Mouse (Mus musculus) embryonic facial prominence, embryonic 11.5 days (tissue): ENCODE measurements around the gene Adamts18. TPM values are rescaled to one million over a fixed set of nuclear protein-coding genes. Genes with fewer than 3 reads are reported as not detected.

Experiments used
- ATAC-seq: fragments of 200-750 bp; cut with Nextera tagmentation; replicated peaks from 2 replicates; pipeline ENCODE4 v1.8.0; 2017; ENCODE audit warnings: low read depth; ENCODE audit not compliant: insufficient number of reproducible peaks, low FRiP score, low TSS enrichment
- DNase-seq: peaks from one replicate; pipeline ENCODE4 v3.0.0-alpha.2; 2015; ENCODE audit warnings: low spot score
- H3K27ac ChIP-seq: fragments of 300-500 bp; sonication (generic); replicated peaks from 2 replicates; pipeline ENCODE4 v1.5.1; 2014; ENCODE audit warnings: mild to moderate bottlenecking, low read depth, low read length, control low read depth
- H3K27me3 ChIP-seq: fragments of 300-500 bp; sonication (generic); 2 replicates; pipeline ENCODE4 v1.6.1; 2014; ENCODE audit warnings: mild to moderate bottlenecking, low read length, moderate library complexity, mixed read lengths; ENCODE audit not compliant: control insufficient read depth, insufficient read depth
- H3K36me3 ChIP-seq: fragments of 300-500 bp; sonication (generic); replicated peaks from 2 replicates; pipeline ENCODE4 v1.6.1; 2014; ENCODE audit warnings: low read depth, mild to moderate bottlenecking, low read length, moderate library complexity, mixed read lengths; ENCODE audit not compliant: control insufficient read depth, insufficient read depth
- H3K4me1 ChIP-seq: fragments of 300-500 bp; sonication (generic); 2 replicates; pipeline ENCODE4 v1.6.1; 2014; ENCODE audit warnings: low read length, mixed read lengths; ENCODE audit not compliant: control insufficient read depth, insufficient read depth
- H3K4me2 ChIP-seq: fragments of 300-500 bp; sonication (generic); 2 replicates; pipeline ENCODE4 v1.6.1; 2014; ENCODE audit warnings: low read depth, mild to moderate bottlenecking, control low read depth, low read length, moderate library complexity
- H3K4me3 ChIP-seq: fragments of 300-500 bp; sonication (generic); 2 replicates; pipeline ENCODE4 v1.5.1; 2014; ENCODE audit warnings: low read depth, low read length, control low read depth
- H3K9ac ChIP-seq: fragments of 300-500 bp; sonication (generic); replicated peaks from 2 replicates; pipeline ENCODE4 v1.6.1; 2014; ENCODE audit warnings: mild to moderate bottlenecking, control low read depth, low read length
- H3K9me3 ChIP-seq: fragments of 300-500 bp; sonication (generic); replicated peaks from 2 replicates; pipeline ENCODE4 v1.6.1; 2016; ENCODE audit warnings: mild to moderate bottlenecking, low read length, inconsistent platforms, mixed read lengths; ENCODE audit not compliant: control insufficient read depth
- WGBS: fragments of 180-500 bp; shearing (Covaris S2); extraction: QIAGEN DNeasy Blood & Tissue Kit; methylation state at CpG from one replicate; pipeline ENCODE4 v1.1.7; 2014; 5-methylcytosine and 5-hydroxymethylcytosine counted together
- polyA plus RNA-seq: library from polyadenylated mRNA; unstranded; fragments of >200 nt; fragmentation: Nextera tagmentation; extraction: Ambion mirVana; gene quantifications from 2 replicates; pipeline ENCODE4 v1.2.1, GENCODE M21; 2014

Adamts18 gene
- polyA plus RNA-seq, 1 experiment from 2014 or later = 3.6 TPM

GRCm38 (mm10) chr8:113836892-113837569 is 11.5 kb downstream of the Adamts18 start:
- no peak for DNase-seq
- no peaks in the 10 kb centered on the region for H3K36me3 ChIP-seq
- no peaks in the 10 kb centered on the region for H3K4me1 ChIP-seq
- no peak overlapping the region for H3K4me2 ChIP-seq
- no peak overlapping the region for H3K4me3 ChIP-seq
- H3K9me3 ChIP-seq = no peaks in the 10 kb centered on the region
- no peak for ATAC-seq
- 53% methylated on average over 8 of the region's 8 CpGs for WGBS
- H3K27me3 ChIP-seq = no peaks in the 10 kb centered on the region
- no peak overlapping the region for H3K9ac ChIP-seq
- no peak overlapping the region for H3K27ac ChIP-seq

GRCm38 (mm10) chr8:113833644-113834043 is 14.9 kb downstream of the Adamts18 start:
- no peak overlapping the region for H3K4me3 ChIP-seq
- ATAC-seq = no peak
- H3K4me2 ChIP-seq = no peak overlapping the region
- WGBS = 69% methylated on average over 4 of the region's 4 CpGs
- no peaks in the 10 kb centered on the region for H3K36me3 ChIP-seq
- no peak overlapping the region for H3K9ac ChIP-seq
- H3K9me3 ChIP-seq = no peaks in the 10 kb centered on the region
- no peak for DNase-seq
- no peaks in the 10 kb centered on the region for H3K4me1 ChIP-seq
- no peak overlapping the region for H3K27ac ChIP-seq
- no peaks in the 10 kb centered on the region for H3K27me3 ChIP-seq

- no peak for ATAC-seq
- 94% methylated on average over 3 of the region's 3 CpGs for WGBS
- no peak overlapping the region for H3K4me2 ChIP-seq
Measured at GRCm38 (mm10) chr8:113827270-113827669, 21.3 kb downstream of the Adamts18 start.

DNA sequence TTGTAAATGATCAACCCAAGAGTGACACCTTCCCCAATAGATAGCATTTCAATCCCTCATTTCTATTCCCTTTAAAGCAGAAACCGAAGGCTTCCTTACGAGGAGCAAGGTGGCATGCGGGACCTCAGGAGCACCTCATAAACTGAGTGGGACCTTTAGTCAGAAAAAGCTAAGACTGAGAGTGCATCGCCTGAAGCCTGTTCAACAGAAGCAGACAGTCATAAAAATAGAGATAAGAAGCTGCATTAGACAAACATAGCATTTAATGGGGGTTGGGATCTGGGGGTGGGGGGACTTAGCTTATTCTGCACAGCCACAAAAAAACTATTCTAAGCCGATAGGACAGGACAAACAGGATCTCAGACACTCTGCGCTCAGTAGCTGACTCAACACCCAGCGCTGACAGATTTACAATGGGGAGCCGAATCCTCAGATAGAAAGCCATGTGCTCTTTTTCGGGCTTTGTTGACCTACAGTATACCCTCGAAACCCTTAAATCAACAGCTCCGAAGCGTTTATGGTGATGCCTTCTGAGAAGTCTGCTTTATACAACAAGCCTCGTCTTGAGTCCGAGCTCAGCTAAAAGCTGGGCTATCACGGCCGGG is 27.5 kb downstream of the Adamts18 start:
- Histone ChIP-seq H3K4me2 (no peak overlapping the region), H3K4me3 (no peak overlapping the region), H3K27ac (no peak overlapping the region), H3K9me3 (no peaks in the 10 kb centered on the region), H3K36me3 (no peaks in the 10 kb centered on the region), H3K9ac (no peak overlapping the region), H3K4me1 (no peaks in the 10 kb centered on the region), H3K27me3 (no peaks in the 10 kb centered on the region)
- peak; percentile 1 for DNase-seq
- 74% methylated on average over 16 of the region's 16 CpGs for WGBS
- no peak for ATAC-seq

More at GRCm38 (mm10) chr8:113827270-113827669, 21.3 kb downstream of the Adamts18 start:
- H3K9ac ChIP-seq = no peak overlapping the region
- no peak for DNase-seq
- no peak overlapping the region for H3K4me3 ChIP-seq
- H3K4me1 ChIP-seq = no peaks in the 10 kb centered on the region
- no peaks in the 10 kb centered on the region for H3K27me3 ChIP-seq
- H3K9me3 ChIP-seq = no peaks in the 10 kb centered on the region
- no peak overlapping the region for H3K27ac ChIP-seq
- no peaks in the 10 kb centered on the region for H3K36me3 ChIP-seq

- DNase-seq = peak; percentile 26
- Histone ChIP-seq H3K9me3 (no peaks in the 10 kb centered on the region), H3K4me3 (no peak overlapping the region), H3K27ac (no peak overlapping the region), H3K27me3 (no peaks in the 10 kb centered on the region), H3K4me1 (no peaks in the 10 kb centered on the region), H3K9ac (no peak overlapping the region), H3K36me3 (no peaks in the 10 kb centered on the region), H3K4me2 (no peak overlapping the region)
- ATAC-seq = no peak
- 36% methylated on average over 6 of the region's 6 CpGs for WGBS
Measured at GRCm38 (mm10) chr8:113813966-113814365, 34.6 kb downstream of the Adamts18 start.

GRCm38 (mm10) chr8:113811521-113811920 is 37.0 kb downstream of the Adamts18 start:
- no peaks in the 10 kb centered on the region for H3K27me3 ChIP-seq
- H3K9me3 ChIP-seq = no peaks in the 10 kb centered on the region
- H3K36me3 ChIP-seq = no peaks in the 10 kb centered on the region
- H3K4me2 ChIP-seq = no peak overlapping the region
- H3K4me1 ChIP-seq = no peaks in the 10 kb centered on the region
- no peak overlapping the region for H3K4me3 ChIP-seq
- ATAC-seq = no peak
- H3K9ac ChIP-seq = no peak overlapping the region
- WGBS = 82% methylated on average over 4 of the region's 4 CpGs
- no peak for DNase-seq
- no peak overlapping the region for H3K27ac ChIP-seq

DNA sequence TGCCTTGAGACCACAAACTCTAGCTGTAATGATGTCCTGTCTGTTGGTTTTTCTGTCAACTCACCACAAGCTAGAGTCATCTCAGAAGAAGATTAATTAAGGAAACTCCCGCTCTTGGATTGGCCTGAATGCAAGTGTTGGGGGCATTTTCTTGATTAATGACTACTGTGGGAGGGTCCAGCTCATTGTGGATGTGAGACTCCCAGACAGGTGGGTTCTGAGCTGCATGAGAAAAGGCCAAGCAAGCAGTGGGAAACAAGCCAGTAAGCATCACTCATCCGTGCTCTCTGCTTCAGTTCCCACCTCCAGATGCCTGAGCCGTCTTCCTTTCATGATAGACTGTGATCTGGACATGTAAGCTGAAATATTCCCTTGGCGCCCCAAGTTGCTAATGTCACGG is 38.6 kb downstream of the Adamts18 start:
- H3K27me3 ChIP-seq = no peaks in the 10 kb centered on the region
- DNase-seq (no peak), ATAC-seq (no peak)
- no peaks in the 10 kb centered on the region for H3K9me3 ChIP-seq
- 86% methylated on average over 5 of the region's 5 CpGs for WGBS
- H3K4me3 ChIP-seq = no peak overlapping the region
- H3K27ac ChIP-seq = no peak overlapping the region
- H3K9ac ChIP-seq = no peak overlapping the region
- no peak overlapping the region for H3K4me2 ChIP-seq
- H3K36me3 ChIP-seq = no peaks in the 10 kb centered on the region
- H3K4me1 ChIP-seq = no peaks in the 10 kb centered on the region

DNA sequence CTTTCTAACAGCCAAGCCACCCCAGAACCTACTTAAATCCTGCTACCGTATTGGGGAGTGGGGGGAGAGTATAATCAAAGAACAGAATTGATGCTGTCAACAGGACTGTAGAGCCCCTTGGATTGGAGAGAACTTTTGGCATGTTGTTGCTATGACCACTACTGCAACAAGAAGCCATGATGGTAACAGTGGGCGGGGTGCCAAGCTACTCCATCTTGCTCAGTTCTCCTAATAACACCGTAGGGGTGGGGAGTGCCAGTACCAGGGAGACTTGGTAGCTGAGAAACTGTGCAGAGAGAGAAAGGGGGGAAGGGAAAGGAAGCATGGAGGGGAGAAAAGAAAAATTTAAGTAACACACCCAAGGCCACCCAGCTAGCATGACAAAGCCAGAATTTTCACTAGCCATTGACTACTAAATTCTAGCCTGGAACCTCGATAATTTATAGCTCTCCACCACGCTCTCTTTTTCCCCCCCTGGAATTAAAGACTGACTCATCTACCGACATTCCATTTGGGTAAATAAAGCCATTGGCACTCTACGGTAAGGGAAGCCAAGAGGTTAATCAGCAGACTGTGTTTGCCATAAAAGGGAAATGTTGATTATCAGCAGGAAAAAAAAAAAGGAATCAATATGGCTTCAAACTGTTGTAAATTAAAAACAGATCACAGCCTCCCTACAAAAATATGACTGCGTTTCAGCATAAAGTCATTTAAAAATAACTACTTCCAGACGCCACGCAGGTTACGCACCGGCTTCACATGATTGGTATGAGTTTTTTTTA is 44.5 kb downstream of the Adamts18 start:
- Histone ChIP-seq H3K9me3 (no peaks in the 10 kb centered on the region), H3K4me2 (no peak overlapping the region), H3K4me3 (no peak overlapping the region), H3K4me1 (no peaks in the 10 kb centered on the region; the same call in 1 of the 2 replicates), H3K27ac (no peak overlapping the region), H3K36me3 (no peaks in the 10 kb centered on the region), H3K9ac (no peak overlapping the region), H3K27me3 (no peaks in the 10 kb centered on the region)
- 48% methylated on average over 12 of the region's 12 CpGs for WGBS
- peak; percentile 74 for DNase-seq
- ATAC-seq = no peak
